Mouse (Mus musculus) G1E (cell line): ENCODE measurements around the gene Cyp17a1.

Experiments
- CTCF ChIP-seq: IDR thresholded peaks from 2 replicates; pipeline ENCODE4 v1.5.1; 2012; ENCODE audit warnings: low read depth, low read length, inconsistent platforms, mixed read lengths
- POLR2AphosphoS5 ChIP-seq: IDR thresholded peaks from 2 replicates; pipeline ENCODE4 v1.6.1; 2012; ENCODE audit warnings: low read depth, low read length, inconsistent platforms; ENCODE audit not compliant: insufficient replicate concordance

GRCm38 (mm10) chr19:46625015-46625414 lies 48.0 kb downstream of the Cyp17a1 start:
- TF ChIP-seq POLR2AphosphoS5 (no peak), CTCF (no peak)
